Mouse (Mus musculus): ENCODE measurements around the gene Schip1.

DNA sequence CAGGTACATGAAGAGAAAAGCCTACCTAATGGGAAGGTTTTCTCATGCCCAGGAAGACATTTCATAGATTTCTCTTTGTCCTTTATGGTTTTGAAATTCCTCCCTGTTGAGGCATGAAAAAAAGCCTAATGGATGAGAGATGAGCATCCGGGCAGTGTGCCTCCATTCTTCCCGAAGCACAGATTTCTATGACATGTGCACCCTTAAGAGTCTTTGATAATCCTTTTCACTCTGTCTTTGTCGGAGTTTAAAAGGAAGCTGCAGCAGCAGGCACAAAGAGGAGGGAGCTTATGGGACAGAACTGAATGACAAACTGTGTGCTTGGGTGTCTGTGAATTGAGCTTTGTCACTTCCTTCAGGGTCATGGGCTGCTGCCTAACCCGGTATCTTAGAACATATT lies 45.2 kb upstream of the Schip1 start:
- no peak for TF ChIP-seq GATA1 (IDR thresholded peaks at IDR 0.05; ENCODE audit: low read length)
- TF ChIP-seq TAL1 (IDR thresholded peaks at IDR 0.05; ENCODE audit: low read length) = no peak
